Mouse (Mus musculus) cerebellum, adult 2 months (tissue): ENCODE measurements around the gene Asl. TPM values are rescaled to one million over a fixed set of nuclear protein-coding genes. Genes with fewer than 3 reads are reported as not detected.

Experiments used
- DNase-seq, 2 experiments: peaks; one replicate each; pipeline ENCODE4 v3.0.0; 2021
- H3K27ac ChIP-seq: fragments of 200-500 bp; 2 replicates; pipeline ENCODE4 v1.5.1; 2012; ENCODE audit warnings: low read length, control low read depth, inconsistent platforms; ENCODE audit not compliant: insufficient read depth
- H3K27me3 ChIP-seq: fragments of 200-500 bp; 2 replicates; pipeline ENCODE4 v1.6.1; 2012; ENCODE audit warnings: inconsistent platforms, mild to moderate bottlenecking, low read length, moderate library complexity; ENCODE audit not compliant: control insufficient read depth, insufficient read depth
- H3K4me1 ChIP-seq: fragments of 200-500 bp; 2 replicates; pipeline ENCODE4 v1.6.1; 2011; ENCODE audit warnings: low read length; ENCODE audit not compliant: control insufficient read depth, insufficient read depth
- H3K4me3 ChIP-seq: fragments of 200-500 bp; replicated peaks from 2 replicates; pipeline ENCODE3; 2011; ENCODE audit warnings: mild to moderate bottlenecking, low read depth, low read length, control low read depth; ENCODE audit not compliant: insufficient read depth
- CTCF ChIP-seq: fragments of 200-500 bp; IDR thresholded peaks from 2 replicates; pipeline ENCODE4 v1.5.1; 2011; ENCODE audit warnings: low read depth, mild to moderate bottlenecking, control low read depth, low read length, moderate library complexity, borderline replicate concordance; ENCODE audit not compliant: insufficient read depth
- POLR2A ChIP-seq: fragments of 200-500 bp; IDR thresholded peaks from 2 replicates; pipeline ENCODE4 v1.6.1; 2011; ENCODE audit warnings: low read length, control low read depth, borderline replicate concordance; ENCODE audit not compliant: insufficient read depth
- WGBS: fragments of 180-500 bp; shearing (Covaris S2); methylation state at CpG from one replicate; pipeline ENCODE4 v1.1.7; 2018; 5-methylcytosine and 5-hydroxymethylcytosine counted together
- polyA plus RNA-seq: library from polyadenylated mRNA; depleted of rRNA; stranded (reverse); fragments of >200 nt; gene quantifications from 2 replicates; pipeline ENCODE4 v1.2.3, GENCODE M21; 2012

Asl gene
- polyA plus RNA-seq, 1 experiment: 28.7 TPM

DNA sequence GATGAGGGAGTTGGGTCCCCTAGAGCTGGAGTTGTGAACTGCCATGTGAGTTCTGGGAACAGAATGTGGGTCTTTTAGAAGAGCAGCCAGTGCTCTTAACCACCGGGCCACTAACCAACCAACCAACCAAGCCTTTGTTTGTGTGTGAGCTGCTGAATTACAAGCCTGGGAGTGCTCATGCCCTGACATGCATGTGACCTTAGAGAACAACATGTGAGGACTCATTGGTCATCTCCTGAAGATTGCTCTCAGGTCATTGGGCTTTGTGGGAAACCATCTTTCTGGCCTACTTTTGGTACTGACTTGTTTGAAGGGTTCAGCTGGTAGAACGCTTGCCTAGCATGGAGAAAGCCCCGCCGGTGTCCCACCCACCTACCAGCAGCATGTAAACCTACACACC is 19.3 kb downstream of the Asl start:
- no peaks in the 10 kb centered on the region for H3K4me1 ChIP-seq
- 96% methylated on average over 4 of the region's 4 CpGs for WGBS
- no peak for TF ChIP-seq CTCF
- DNase-seq: no peak
- no peak overlapping the region for H3K27ac ChIP-seq
- H3K4me3 ChIP-seq: no peak overlapping the region
- no peaks in the 10 kb centered on the region for H3K27me3 ChIP-seq

DNA sequence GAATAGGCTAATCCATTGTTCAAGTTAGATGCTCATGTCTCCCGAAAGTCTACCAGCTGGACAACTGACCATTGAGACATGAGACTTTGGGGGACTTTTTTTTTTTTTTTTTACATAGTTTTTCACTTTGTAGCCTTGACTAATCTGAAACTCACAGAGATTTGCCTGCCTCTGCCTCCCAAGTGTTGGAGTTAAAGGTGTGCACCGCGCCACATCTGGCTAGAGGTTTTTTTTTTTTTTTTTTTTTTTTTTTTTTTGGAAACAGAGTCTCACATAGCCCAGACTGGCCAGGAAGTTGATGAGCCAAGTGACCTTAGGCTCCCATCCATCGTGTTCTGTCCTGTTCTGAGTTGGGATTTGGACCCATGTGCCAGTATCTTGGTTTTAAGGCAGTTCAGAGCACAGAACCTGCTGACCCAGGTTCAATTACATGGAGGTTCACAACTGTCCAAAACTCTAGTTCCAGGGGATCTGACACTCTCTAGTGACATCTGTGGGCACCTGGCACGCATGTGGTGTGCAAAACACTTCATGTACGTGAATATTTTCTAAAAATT is 20.9 kb downstream of the Asl start:
- 73% methylated on average over 6 of the region's 6 CpGs for WGBS
- H3K4me1 ChIP-seq: no peaks in the 10 kb centered on the region
- H3K27ac ChIP-seq: no peak overlapping the region
- no peak for TF ChIP-seq CTCF
- TF ChIP-seq POLR2A: no peak
- H3K27me3 ChIP-seq: no peaks in the 10 kb centered on the region
- no peak for DNase-seq
- H3K4me3 ChIP-seq: no peak overlapping the region

DNA sequence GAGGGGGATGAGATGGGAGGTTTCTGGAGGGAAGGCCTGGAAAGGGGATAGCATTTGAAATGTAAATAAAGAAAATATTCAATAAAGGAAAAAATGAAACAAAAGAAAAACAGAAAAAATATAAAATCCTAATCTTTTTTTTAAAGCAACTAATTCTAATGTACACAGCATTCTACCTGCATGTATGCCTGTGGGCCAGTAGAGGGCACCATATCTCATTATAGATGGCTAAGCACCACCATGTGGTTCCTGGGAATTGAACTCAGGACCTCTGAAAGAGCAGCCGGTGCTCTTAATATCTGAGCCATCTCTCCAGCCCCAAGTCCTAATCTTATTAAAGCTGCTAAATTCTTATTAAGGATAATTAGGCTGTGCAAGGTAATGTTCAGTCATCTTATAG is 21.7 kb downstream of the Asl start:
- Histone ChIP-seq H3K27ac (no peak overlapping the region), H3K27me3 (no peaks in the 10 kb centered on the region), H3K4me1 (no peaks in the 10 kb centered on the region), H3K4me3 (no peak overlapping the region)
- no peak for DNase-seq
- TF ChIP-seq POLR2A (no peak), CTCF (peak; percentile 9; the same call in 1 of the 2 replicates)
- 79% methylated on average over 1 of the region's 1 CpGs for WGBS

DNA sequence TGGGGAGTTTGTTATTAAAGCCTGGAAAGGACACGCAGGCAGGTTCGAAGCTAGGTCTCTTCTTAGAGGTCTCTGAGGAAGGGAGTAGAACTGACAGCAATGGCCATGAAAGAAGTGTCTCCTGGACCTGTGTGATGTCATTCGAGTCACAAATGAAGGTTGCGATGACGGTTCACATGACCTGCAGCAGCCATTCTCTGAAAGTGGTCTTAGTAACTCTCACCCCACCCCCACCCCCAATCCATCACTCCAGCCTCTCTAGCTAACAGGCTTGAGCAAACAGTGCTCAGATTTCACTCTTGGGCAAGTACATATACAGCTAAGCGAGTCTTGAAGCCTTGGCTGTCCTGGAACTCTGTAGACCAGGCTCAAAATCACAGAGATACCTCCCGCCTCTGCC is 25.8 kb downstream of the Asl start:
- DNase-seq: no peak
- Histone ChIP-seq H3K4me3 (no peak overlapping the region), H3K27ac (no peak overlapping the region), H3K4me1 (no peaks in the 10 kb centered on the region), H3K27me3 (no peaks in the 10 kb centered on the region)
- WGBS: 78% methylated on average over 7 of the region's 7 CpGs
- TF ChIP-seq POLR2A: no peak
- TF ChIP-seq CTCF: no peak

DNA sequence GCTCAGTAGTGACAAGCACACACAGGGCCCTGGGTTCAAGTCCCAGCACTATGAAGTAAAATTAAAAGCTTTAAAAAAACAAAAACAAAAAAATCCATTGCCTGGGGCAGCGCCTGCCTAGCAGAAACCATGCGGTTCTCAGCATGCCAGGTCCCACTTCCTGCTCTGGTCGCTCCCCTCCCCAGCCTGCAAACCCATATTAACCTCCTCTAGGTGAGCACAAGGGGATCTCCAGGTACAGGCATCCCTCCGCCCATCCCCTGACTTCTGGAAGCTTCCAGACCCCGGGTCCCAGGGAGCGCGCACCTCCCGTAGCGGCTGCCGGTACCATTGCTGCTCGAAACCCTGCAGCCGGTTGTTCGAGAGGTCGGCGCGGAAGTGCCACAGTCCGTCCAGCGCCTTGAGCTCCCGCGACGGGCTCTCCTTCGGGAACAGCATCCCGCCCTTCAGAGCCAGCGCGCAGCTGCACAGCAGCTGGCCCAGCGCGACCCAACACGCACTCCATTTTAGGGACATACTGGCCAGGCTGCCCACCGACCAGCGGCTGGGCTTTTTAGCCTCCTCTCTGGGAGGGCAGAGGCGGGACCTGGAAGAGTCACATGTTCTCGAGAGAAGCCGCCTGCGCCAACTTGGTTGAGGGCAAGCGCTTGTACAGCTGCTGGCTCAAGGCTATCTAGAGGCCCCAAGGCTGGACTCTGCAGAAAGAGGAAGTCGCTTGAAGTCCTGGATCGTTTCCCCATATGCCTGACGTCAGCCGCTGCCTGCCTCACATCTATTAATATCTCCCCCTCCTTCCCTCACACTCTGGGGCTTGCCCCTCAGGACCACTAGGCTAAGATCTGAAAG is 26.5 kb downstream of the Asl start, which contains the start of gene Gusb:
Gene Gusb (minus strand): TSS at position 749 of the 846 bp plus-strand sequence.
- no peak within 1 kb of the TSS for H3K27ac ChIP-seq
- under 1% methylated on average over 39 of the region's 39 CpGs for WGBS
- TF ChIP-seq POLR2A (peak; percentile 51; the same call in 1 of the 2 replicates), CTCF (no peak)
- peak within 1 kb of the TSS; percentile 80 for H3K4me3 ChIP-seq
- DNase-seq: peak; percentile 61 to 65
- no peaks in the 10 kb centered on the region for H3K27me3 ChIP-seq
- no peaks in the 10 kb centered on the region for H3K4me1 ChIP-seq

DNA sequence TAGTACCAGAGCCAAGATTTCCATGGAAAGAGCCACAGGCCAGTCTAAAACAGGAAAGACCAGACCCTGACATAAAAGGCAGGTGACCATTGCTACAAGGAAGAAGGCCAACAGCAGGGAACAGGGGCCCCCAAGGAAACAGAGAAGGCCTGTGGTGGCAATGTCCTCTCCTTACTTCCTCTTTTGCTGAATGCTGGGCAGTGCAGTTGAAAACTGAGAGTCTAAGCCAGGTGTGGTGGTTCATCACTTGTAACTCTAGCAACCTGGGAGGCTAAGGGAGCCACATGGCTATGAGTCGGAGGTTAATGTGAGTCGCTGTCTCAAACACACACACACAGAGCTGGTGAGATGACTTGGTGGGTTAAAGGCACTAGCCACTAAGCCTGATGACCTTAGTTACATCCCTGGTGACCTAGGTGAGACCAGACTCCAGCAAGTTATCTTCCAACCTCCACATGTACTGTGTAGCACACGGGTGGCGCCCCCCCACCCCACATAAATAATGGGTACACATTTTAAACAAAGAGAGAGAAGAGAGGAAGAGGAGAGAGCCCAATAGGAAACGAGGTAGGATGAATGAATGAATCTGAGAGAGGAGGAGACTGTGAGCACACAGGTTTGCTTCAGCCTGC is 27.6 kb downstream of the Asl start:
- 79% methylated on average over 5 of the region's 5 CpGs for WGBS
- H3K4me3 ChIP-seq: no peak overlapping the region
- no peaks in the 10 kb centered on the region for H3K4me1 ChIP-seq
- H3K27me3 ChIP-seq: no peaks in the 10 kb centered on the region
- H3K27ac ChIP-seq: no peak overlapping the region
- DNase-seq: no peak
- TF ChIP-seq CTCF: no peak
- TF ChIP-seq POLR2A: no peak

DNA sequence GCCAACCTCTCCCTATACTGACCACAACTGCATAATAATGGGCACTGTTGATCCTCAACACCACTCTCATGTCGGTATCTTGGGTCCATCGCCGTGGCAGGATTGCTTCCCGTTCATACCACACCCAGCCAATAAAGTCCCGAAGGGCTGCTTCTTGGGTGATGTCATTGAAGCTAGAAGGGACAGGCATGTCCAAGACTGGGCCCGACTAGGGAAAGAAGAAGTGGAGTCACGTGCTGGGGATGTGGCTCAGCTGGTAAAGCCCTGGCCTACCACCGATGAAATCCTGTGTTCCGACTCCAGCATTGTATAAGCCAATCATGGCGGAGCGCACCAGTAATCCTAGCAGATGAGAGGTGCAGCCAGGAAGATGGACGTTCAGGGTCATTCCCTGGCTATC is 28.3 kb downstream of the Asl start:
- Histone ChIP-seq H3K4me1 (no peaks in the 10 kb centered on the region), H3K4me3 (no peak overlapping the region), H3K27ac (no peak overlapping the region), H3K27me3 (no peaks in the 10 kb centered on the region)
- DNase-seq: no peak
- 90% methylated on average over 12 of the region's 12 CpGs for WGBS
- TF ChIP-seq CTCF: no peak
- TF ChIP-seq POLR2A: no peak

DNA sequence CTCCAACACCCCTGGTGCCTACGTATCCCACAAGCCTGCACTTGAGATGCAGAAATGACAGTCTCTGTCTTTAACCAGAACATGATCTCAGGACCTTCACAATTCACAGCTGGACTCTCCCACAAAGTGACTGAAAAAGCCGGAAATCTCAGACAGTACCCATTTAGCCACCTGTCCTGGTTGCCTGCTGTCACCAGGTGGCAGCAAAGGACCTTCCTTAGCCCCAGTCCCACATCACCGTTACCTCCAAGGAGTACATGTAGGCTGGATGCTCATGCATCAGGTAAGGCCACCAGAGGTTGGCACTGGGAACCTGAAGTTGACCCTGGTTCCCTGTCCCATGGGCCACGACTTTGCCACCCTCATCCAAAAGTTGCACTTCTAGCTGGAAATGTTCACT is 29.9 kb downstream of the Asl start:
- 26% methylated on average over 4 of the region's 4 CpGs for WGBS
- DNase-seq: peak; percentile 58 to 64
- no peak overlapping the region for H3K4me3 ChIP-seq
- no peaks in the 10 kb centered on the region for H3K27me3 ChIP-seq
- no peak for TF ChIP-seq POLR2A
- TF ChIP-seq CTCF: peak; percentile 96
- H3K27ac ChIP-seq: no peak overlapping the region
- H3K4me1 ChIP-seq: no peaks in the 10 kb centered on the region
